Mouse (Mus musculus): Measurements from ENCODE around the gene Phyhd1.

Phyhd1 gene

DNA sequence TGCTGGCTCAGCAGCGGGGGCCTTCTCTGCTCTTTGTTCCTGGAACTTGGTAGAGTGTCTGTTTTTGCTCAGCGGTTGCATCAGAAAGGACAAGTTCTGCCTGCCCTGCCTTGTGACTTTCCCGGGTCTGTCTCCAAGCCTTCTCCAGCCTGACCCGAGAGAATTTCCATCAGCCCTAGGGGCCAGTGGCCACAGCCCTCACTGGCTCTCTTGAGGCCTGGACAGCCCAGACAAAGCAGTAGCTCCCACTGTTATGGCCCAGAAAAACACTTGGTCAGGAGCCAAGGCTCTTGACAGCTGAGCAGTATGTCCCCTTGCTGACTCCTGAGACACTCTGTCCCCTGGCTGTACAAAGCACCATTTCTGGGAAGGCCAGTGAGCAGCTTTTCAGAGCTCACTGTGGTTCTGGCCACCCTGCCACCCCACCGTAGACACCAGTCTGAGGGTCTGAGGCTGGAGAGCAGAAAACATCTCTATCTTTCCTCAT lies at the start of gene Phyhd1:
Gene Phyhd1, plus strand, starts transcription at position 437 of the 487 bp plus-strand sequence.
- no peak for DNase-seq (ENCODE audit: low spot score in 2 of 2)

DNA sequence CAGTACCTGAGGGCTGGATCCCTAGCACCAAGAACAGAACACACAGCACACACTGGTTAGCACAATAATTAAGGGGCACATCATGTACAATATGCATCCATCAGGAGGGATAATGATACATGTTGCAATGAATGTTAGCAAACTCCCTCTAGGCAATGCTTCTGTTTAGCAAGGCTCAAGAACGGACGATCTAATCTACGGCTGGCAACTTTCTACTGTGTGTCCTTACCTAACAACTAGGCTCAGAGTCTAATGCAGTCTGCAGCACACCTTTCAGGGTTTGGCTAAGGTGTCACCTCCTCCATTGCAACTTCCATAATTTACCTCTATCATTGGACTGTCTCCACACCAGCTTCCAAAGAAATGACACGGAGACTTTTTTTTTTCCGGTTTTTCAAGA lies 49.7 kb upstream of the Phyhd1 start:
- DNase-seq (ENCODE audit: low spot score in 2 of 2), result no peak

DNA sequence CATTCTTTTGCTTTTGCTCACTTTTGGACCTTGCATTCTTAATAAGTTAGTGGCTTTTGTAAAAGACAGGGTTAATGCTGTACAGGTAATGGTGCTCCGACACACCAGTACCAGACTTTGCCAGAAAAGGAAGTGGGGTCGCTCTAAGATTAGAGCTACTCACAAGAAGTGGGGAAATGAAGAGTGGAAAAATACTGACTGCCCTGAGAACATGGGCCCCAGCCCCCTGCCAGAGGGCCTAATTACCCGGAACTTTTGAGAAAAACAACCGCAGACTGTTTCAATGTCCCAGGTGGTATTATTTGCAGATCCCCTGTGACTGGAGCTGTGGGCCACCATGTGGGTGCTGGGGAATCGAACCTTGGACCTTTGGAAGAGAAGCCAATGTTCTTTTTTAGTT lies 30.4 kb upstream of the Phyhd1 start:
- no peak for DNase-seq (ENCODE audit: low spot score in 2 of 2)

DNA sequence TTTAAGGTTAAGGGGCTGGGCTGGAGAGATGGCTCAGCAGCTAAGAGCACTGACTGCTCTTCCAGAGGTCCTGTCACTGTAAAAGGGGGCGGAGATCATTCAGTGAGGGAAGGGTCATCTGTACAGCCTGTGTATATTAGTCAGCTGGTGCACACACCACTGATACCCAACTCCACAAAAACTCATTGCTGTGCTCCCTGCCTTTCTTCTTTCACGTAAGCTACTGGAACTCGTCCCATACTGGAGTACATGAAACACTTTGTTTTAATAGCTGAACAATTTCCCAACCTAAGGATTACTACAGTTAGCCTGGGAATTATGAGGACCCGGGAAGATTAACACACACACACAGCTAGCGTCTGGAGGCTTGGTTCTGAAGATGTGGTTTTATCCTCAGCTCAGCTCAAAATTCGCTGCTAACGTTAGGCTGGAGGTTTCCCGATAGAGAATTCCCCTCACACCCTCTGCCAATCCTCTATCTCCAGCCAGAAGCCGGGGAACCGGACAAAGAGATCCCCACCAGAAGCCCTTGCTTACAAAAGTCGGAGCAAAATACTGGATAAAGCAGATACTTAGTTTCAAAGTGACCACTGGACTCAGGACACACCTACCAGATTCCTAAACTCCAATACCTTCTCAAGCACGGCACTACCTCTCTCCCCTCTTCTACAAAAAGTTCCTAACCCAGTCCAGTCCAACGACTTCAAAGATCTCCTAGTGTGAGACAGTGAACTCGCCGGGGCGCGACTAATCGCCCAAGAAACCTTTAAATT lies 29.4 kb upstream of the Phyhd1 start:
- DNase-seq (ENCODE audit: low spot score in 2 of 2), result peak in 1 of 2 experiments; percentile 67

DNA sequence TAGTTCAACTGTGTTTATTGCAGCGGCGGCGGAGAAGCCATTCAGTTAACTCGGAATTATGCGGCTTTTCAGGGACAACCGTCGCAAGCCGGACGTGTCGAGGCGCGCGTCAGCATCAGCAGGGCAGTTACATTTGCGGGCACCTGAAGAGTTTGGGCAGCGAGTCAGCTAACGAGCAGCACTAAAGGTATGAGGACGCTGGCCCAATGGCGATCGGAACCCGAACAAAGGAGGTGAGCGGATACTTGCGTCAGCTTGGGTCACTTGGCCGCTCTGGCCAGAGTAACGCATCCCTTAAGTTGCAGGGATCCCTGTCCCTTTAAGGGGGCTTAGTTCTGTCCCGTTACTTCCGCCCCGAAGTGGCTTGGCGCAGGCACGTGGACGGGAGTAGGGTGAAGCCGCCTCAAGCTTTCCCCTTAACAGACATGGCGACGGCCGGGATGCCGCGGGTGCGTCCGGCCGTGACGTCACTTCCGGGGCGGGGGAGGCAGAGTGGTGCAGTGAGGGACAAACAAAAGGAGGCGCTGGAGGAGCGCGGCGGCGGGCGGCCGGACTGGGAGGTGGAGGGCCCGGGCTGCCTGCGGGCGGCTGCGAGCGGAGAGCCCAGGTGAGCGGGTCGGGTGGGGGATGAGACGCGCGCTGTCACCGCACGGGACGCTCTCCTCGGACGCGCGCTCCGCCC lies 28.7 kb upstream of the Phyhd1 start, which contains the start of gene Lrrc8a:
Gene Lrrc8a, plus strand, starts transcription at position 517 of the 682 bp plus-strand sequence.
- peak; percentile 100 for DNase-seq (ENCODE audit: low spot score in 2 of 2)

DNA sequence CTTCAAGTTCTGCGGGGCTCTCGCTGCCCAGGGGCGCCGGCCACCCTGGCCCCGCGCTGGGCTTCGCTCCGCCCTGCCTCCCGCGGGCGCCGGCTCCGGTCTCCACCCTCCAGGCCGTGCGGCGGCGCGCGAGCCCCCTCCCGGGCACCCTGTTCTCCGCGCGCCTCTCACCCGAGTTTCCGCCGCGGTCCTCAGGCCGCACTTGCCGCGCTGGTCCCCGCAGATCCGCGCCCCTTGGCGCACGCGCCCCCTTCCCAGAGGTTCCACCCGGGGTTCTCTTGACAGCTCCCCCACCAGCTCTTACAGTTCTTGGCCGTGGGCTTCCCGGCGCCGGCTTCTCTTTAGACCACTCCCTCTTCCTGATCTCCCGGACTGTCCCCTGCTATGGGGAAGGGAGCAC lies 28.1 kb upstream of the Phyhd1 start:
- peak in 1 of 2 experiments; percentile 88 for DNase-seq (ENCODE audit: low spot score in 2 of 2)

DNA sequence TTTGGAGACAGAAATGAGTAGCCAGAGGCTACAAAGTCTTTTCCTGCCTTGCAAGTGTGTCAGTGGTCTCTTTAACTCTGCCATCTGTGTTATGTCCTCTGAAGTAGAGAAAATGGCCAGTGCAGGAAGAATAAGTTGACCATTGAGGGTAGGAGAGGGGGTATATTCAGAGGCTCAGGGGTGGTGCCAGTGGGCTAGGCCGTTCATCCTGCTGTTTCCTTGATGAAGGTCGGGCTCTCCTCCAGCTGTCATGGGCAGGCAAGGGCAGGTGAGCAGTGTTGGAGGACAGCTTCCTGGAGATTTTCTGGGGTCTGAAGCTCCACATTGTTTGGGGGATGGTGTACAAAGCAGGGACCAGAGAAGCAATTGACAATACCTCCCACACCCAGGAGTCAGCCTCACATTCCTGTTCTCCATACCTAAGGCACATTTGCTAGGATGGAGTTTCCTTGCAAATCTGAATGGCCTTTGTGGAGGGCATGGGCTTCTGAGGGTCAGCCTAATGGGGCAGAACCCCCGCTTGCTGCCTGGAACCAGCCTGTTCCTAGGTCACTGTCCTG lies 27.0 kb upstream of the Phyhd1 start:
- no peak for DNase-seq (ENCODE audit: low spot score in 2 of 2)

DNA sequence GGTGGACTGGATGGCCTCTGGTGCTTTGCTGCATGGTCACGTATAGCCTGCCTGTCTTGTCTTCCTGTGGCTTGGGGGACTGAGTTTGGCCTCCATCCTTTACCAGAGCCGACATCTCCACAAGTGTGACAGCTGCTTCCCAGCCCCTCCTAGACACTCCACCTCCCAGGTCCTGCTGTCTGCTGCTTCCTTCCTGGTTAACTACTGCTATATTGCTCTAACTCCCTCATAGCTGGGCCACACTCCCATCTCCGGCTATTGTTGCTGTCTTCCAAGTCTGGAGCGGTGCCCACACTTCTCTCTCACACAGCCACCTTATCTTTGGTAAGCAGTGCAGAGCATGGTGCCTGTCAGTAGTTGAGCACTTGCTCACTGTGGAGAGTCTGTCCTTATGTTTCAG lies 26.2 kb upstream of the Phyhd1 start:
- DNase-seq (ENCODE audit: low spot score in 2 of 2), result peak; percentile 62 to 77

DNA sequence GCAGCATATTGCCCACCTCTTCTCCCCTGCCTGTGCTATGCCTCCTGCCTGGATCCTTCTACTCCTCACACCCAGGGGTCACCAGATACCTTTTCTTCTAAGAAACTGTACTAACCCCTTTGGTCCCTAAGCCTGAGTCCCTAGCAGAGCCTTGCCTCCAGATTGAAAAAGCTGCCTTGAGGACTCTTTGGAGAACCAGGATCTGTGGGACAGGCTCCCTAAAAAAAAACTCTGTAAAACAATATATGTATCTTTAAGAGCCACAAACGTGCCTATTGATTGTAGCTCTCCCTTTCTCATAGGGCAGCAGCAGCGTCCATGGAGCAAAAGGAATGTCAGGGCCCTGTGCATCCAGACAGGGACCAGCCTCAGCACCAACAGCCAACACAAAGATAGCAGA lies 25.7 kb upstream of the Phyhd1 start, which contains the start of gene Gm28035:
Gene Gm28035, plus strand, starts transcription at position 301 of the 400 bp plus-strand sequence.
- no peak for DNase-seq (ENCODE audit: low spot score in 2 of 2)

DNA sequence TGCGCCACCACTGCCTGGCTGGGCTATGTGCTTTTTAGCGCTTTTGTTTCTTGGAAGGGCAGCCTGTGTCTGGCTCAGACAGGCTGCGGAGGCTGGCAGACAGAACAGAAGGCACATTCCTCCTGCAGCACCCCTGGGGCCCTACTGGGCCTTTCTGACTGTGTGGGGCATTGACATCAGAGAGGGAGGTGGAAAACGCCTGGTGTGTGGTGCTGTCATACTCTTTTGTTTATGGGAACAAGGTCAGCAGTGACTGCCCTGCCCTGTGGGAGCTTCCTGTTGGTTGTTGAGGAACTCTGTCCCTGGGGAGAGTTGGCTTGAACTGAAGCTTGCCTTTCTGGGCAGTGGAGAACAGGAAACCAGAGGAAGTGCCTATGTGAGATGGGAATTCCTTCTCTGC lies 23.5 kb upstream of the Phyhd1 start:
- DNase-seq (ENCODE audit: low spot score in 2 of 2), result no peak

DNA sequence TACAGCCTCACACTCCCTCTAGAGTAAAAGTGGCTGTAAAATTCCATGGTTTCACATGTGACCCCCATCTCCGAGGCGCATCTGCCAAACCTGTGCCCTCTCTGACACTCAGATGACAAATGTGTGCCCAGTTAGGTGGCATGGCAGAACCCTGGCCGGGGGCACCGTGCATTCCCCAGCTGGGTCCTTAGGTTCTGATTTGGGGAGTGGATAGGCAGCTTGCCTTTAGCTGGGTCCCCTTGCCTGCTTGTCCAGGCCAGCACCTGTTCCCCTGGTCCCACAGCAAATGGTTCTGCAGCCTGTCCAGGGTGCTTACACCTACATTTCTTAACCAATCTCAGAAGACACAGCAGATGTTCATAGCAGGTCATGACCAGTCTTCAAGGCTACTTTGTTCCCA lies 22.6 kb upstream of the Phyhd1 start:
- no peak for DNase-seq (ENCODE audit: low spot score in 2 of 2)

DNA sequence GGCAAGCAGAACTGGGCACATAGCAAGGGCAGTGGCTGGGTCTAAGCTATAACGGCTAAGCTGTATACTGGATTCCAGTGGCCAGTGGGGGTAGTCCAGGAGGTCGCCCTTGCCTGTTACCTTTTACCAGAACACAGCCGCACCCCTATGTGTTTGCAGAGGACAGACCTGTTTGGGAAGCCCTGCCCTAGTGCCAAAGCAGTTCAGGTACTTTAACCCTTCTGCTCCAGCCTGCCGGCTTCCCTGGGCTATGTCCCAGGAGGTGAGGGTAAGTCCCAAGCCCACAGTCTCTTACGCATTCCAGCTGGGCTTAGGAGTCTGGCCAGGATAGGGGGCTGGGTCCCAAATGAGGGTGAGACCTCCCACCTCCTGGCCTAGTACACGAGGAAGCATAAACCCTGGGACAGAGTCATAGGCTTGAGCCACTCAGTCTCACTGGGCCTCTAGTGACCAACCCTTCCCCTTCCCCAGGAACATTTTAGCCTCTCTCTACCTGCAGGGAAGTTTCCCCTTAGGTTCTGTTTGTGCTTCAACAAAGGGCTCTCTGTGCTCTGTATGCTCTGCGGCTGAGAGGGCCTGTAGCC lies 21.3 kb upstream of the Phyhd1 start:
- DNase-seq (ENCODE audit: low spot score in 2 of 2), result no peak

DNA sequence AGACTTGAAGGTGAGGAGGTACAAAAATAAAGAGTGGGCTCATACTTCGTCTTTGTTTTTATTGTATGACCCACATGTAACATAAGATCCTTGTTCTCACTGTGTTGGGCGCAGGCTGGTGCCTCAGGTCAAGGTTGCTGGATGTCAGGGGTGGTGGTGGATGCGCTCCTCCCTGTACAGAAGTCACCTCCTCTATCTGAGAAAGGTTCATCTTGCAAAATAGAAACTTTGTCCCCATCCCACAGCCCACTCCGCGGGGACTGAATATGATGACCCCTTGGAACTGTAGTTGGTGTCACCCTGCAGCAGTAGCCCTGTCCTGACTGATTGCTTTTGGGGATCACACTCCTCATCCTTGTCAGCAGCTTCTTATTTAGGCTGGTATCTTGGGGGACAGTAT lies 19.0 kb upstream of the Phyhd1 start:
- DNase-seq (ENCODE audit: low spot score in 2 of 2), result no peak

DNA sequence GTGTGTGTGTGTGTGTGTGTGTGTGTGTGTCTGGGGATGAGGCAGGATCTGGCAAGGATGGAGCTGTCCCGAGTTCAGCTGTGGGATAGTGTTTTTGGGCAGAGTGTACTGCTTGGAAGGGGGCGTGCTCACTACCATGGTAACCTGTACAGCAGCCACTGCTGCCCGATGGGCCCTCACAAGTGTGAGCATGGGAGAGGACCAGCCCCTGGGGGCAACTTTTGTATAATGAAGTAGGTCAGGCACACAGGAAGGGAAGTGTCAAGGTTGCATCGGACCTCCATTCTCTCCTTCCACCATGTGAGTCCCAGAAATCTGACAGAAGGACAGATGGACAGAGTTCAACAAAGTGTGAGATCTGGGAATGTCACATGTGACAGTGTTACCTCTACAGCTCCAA lies 18.3 kb upstream of the Phyhd1 start:
- DNase-seq (ENCODE audit: low spot score in 2 of 2), result no peak

DNA sequence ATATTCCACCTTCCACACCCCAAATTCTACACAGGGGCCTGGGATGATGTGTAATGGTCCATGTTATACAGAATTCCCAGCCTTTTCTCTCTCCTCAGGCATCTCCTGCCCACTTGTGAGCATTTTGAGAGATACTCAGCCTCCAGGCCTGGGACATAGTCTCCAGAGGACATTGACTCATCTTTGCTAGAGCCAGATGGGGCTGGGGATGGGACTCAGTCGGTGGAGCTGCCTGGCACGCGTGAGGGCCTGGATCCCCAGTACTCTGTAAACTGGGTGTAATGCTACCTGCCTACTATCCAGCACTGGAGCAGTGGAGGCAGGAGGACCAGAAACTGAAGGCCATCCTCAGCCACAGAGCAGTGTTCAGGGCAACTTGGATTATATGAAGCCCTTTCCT lies 16.8 kb upstream of the Phyhd1 start:
- DNase-seq (ENCODE audit: low spot score in 2 of 2), result no peak

DNA sequence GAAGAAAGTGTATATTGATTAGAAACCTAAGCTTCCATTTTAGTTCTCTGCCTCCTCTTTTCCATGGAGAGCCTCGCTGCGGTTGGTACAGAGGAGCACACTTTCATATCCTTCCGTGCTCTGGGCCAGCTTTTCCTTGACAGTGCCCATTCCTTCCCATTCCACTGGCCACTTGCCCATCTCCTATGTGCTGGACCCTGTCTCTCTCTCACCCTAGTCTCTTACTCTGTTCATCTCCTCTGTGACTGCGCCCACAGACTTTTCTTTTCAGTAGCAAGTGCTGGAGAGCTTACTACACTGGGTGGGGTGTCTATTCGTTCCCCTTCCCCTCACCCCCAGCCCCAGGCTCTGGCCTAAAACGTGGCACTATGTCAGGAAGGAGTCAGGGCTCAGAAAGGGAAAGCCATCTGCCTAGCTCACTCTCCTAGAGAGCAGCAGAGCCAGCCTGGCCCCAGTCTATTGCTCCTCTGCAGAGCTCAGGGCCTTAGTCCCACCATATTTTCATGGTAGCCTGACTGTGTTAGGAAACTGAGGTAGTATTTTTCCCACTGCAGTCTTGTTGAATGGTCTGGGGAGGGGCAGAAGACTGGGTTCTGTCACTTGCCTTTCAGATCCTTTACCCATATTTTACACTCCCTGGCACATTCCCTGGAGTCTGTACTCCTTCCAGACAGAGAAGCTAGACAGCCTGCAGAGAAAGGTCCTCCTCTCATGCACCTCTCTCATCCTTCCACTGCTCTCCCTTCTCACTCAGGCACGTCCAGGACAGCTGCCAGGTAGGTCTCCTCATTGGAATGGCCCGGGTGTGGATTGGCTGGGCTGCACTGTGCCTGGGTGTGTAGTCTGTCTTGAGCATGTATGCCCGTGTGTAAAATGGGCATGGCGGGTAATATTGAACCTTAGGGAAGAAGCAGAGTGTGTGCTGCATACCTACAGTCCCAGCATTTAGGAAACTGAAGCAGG lies 15.6 kb upstream of the Phyhd1 start:
- DNase-seq (ENCODE audit: low spot score in 2 of 2), result peak in 1 of 2 experiments; percentile 61

DNA sequence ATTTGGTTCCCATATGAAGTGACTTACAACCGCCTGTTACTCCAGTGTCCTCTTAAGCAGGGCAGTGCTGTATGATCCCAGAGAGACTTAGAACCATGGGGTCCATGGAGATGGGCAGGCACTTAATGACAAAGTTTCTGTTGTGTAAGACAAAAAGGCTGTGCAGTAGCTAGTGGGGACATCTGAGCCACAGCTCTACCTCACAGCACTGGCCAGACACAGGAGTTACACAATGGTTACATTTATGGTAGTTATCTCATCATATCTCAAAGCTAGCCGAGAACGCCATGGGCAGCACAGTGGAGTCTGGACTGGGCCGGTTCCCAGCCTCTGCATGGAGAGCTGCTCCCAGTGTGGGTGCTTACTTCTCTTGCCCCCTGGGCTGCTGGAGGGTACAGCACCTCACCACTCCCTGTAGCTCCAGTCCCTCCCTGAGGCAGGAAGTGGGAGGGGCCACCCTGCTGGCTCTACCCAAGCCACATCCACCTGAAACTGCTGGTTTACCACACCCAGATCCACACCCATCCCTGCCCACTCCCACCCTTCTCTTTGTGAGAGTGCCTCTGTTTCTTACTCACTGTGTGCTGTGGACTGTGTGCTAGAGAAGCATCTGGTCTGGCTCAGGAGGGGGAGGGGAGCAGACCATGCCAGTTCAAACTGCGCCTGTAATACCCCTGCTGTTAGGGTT lies 14.4 kb upstream of the Phyhd1 start:
- peak; percentile 71 to 80 for DNase-seq (ENCODE audit: low spot score in 2 of 2)

DNA sequence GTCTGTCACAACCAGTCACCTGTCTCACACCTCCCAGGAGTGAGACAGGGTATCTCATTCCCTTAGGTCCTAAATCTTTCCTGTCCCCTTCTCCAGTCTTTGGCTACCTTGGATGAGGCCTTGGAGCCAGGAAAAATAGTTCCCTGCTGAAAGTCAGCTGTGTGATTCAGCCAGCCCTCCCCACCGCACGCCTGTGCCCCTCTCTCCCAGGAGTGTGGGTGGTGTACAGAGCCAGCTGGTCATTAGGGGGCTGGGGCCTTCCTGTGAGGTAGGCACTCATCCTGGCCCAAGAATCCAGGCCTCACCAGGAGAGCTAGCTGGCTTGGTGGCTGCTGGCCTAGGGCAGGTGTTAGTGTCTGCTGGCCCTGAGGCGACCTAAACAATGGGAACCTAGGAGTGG lies 13.5 kb upstream of the Phyhd1 start:
- peak in 1 of 2 experiments; percentile 59 for DNase-seq (ENCODE audit: low spot score in 2 of 2)

DNA sequence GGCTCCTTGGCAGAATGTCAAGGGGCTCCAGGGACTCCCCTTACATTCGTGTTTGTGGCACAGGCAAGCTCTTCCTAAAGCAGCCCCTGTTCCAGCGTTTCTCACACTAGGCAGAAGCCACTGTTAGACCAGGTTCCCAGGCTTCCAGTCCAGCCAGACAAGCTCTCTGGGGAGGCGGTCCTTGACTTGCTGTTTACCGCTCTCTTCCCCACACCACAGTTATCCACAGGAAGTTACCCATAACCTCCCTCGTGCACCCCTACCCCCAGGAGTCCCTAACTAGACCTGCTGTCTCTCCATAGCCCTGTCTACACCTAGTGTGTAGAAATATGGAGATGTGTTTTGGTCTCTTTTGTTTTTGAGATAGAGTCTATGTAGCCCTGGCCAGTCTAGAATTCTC lies 12.2 kb upstream of the Phyhd1 start:
- no peak for DNase-seq (ENCODE audit: low spot score in 2 of 2)

DNA sequence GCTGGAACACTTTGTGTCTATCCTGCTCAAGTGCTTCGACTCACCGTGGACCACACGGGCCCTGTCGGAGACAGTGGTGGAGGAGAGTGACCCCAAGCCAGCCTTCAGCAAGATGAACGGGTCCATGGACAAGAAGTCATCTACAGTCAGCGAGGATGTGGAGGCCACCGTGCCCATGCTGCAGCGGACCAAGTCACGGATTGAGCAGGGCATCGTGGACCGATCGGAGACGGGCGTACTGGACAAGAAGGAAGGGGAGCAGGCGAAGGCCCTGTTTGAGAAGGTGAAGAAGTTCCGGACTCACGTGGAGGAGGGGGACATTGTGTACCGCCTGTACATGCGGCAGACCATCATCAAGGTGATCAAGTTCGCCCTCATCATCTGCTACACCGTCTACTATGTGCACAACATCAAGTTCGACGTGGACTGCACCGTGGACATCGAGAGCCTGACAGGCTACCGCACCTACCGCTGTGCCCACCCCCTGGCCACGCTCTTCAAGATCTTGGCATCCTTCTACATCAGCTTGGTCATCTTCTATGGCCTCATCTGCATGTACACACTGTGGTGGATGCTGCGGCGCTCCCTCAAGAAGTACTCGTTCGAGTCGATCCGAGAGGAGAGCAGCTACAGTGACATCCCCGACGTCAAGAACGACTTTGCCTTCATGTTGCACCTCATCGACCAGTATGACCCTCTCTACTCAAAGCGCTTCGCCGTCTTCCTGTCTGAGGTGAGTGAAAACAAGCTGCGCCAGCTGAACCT lies 10.2 kb upstream of the Phyhd1 start:
- DNase-seq (ENCODE audit: low spot score in 2 of 2), result peak in 1 of 2 experiments; percentile 54

Data from spleen, postnatal 4 days (tissue).